Comparison of ENCODE assay signal across 8 mouse cellular contexts in the genomic region with DNA sequence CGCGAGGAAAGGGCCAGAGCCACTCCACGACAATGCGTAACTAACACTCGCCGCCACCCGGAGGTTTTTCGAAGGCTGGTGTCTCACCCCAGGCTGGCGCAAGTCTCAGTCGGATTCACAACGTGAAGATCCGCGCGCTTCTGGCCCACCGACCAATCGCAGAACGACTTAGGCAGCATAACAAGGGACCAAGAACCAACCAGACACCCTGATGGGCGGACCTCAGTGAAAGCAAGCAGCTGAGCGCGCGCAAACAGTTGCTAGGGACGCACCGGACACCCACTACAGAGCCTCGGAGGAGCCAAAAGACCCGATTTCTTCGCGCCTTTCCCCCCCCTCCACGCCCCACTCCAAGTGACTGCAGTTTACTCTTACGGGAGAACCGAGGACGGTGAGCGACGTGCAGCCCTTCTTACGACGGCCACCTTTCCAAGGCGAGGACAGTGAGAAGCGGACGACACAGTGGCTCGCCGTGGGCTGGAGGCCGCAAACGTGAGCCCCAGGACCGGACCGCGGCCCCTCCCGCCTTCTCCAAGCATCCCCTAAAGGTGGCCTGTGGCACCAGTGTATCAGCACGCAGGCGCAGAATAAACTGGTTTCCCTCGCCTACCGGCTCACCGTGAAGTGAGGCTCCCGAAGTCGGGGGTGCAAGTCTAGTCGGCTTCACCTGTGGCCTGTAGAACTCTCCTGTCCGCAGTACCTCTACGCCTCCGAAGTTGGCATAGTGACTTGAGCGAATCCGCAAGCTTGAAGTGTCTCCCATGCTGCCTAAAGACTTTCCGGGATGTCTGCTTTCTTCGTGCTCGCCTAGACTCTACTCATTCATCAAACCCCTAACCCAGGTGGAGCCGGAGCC. TPM values are rescaled to one million over a fixed set of nuclear protein-coding genes. Genes with fewer than 3 reads are reported as not detected.
A peak's percentile ranks its signal among the peaks of the same experiment; 100 is the strongest.
DNase-seq lines count a peak whose midpoint lies in the region; ATAC-seq and TF ChIP-seq lines count a peak whose summit lies in the region.

A gene (plus strand): TSS at position 207 of the 856 bp plus-strand sequence.
A gene (minus strand): TSS at position 835 of the 856 bp plus-strand sequence.

- peak; percentile 96 for DNase-seq in CD4-positive helper T cell, adult 2 months (ENCODE audit: low read depth, low spot score)
- peak; percentile 93 for DNase-seq in brain, embryonic 18.5 days (ENCODE audit: low read depth, low spot score)
- DNase-seq in kidney, postnatal 0 days (ENCODE audit: low spot score) = peak; percentile 98
- DNase-seq in liver, embryonic 11.5 days (ENCODE audit: low spot score) = peak; percentile 98
- peak; percentile 95 for DNase-seq in naive thymus-derived CD4-positive, alpha-beta T cell, adult 2 months (ENCODE audit: low read depth)

- under 1% methylated on average over 63 of the region's 63 CpGs for WGBS in heart, embryonic 12.5 days
- WGBS in kidney, postnatal 0 days = under 1% methylated on average over 63 of the region's 63 CpGs
- WGBS in liver, embryonic 11.5 days = under 1% methylated on average over 63 of the region's 63 CpGs
- under 1% methylated on average over 63 of the region's 63 CpGs for WGBS in stomach, embryonic 14.5 days

- peaks cover 8% of the 10 kb centered on the region for H3K4me1 ChIP-seq in heart, embryonic 12.5 days (replicated peaks)
- H3K4me1 ChIP-seq in kidney, postnatal 0 days (replicated peaks; ENCODE audit: insufficient read depth, low read length) = 0 out of 2 replicates have a peak, but pooled peaks cover 3% of the 10 kb centered on the region
- H3K4me1 ChIP-seq in liver, embryonic 11.5 days (replicated peaks; ENCODE audit: control insufficient read depth, insufficient read depth, low read length) = peaks cover 6% of the 10 kb centered on the region
- peaks cover 11% of the 10 kb centered on the region; the same call in 1 of the 2 replicates for H3K4me1 ChIP-seq in stomach, embryonic 14.5 days (ENCODE audit: control insufficient read depth, insufficient read depth, low read length)

- peak within 1 kb of the TSS; percentile 73 for H3K4me3 ChIP-seq in heart, embryonic 12.5 days
- H3K4me3 ChIP-seq in kidney, postnatal 0 days (replicated peaks; ENCODE audit: low read depth, low read length) = peak within 1 kb of the TSS; percentile 60
- H3K4me3 ChIP-seq in liver, embryonic 11.5 days (ENCODE audit: low read depth, low read length) = peak within 1 kb of the TSS; percentile 94
- peak within 1 kb of the TSS; percentile 93 for H3K4me3 ChIP-seq in stomach, embryonic 14.5 days (ENCODE audit: low read depth, low read length)

- TF ChIP-seq CTCF in kidney, postnatal 0 days (IDR thresholded peaks at IDR 0.05; ENCODE audit: low read depth) = no peak

- peaks cover 16% of the 10 kb centered on the region for H3K36me3 ChIP-seq in heart, embryonic 12.5 days
- 0 out of 2 replicates have a peak, but pooled peaks cover 8% of the 10 kb centered on the region for H3K36me3 ChIP-seq in kidney, postnatal 0 days (ENCODE audit: insufficient read depth, low read length)
- H3K36me3 ChIP-seq in liver, embryonic 11.5 days (ENCODE audit: control insufficient read depth, insufficient read depth, low read length) = peaks cover 8% of the 10 kb centered on the region; the same call in 1 of the 2 replicates
- H3K36me3 ChIP-seq in stomach, embryonic 14.5 days (ENCODE audit: control insufficient read depth, insufficient read depth, low read length) = peaks cover 16% of the 10 kb centered on the region

- H3K4me2 ChIP-seq in heart, embryonic 12.5 days = peak within 1 kb of the TSS; percentile 84
- H3K4me2 ChIP-seq in kidney, postnatal 0 days (ENCODE audit: low read length) = peak within 1 kb of the TSS; percentile 80
- H3K4me2 ChIP-seq in liver, embryonic 11.5 days = peak within 1 kb of the TSS; percentile 67
- peak within 1 kb of the TSS; percentile 79 for H3K4me2 ChIP-seq in stomach, embryonic 14.5 days (replicated peaks; ENCODE audit: low read depth, low read length)

- H3K27me3 ChIP-seq in heart, embryonic 12.5 days (replicated peaks) = no peaks in the 10 kb centered on the region
- no peaks in the 10 kb centered on the region for H3K27me3 ChIP-seq in kidney, postnatal 0 days (ENCODE audit: insufficient read depth, low read length)
- H3K27me3 ChIP-seq in liver, embryonic 11.5 days (replicated peaks; ENCODE audit: control insufficient read depth, insufficient read depth, low read length) = no peaks in the 10 kb centered on the region
- H3K27me3 ChIP-seq in stomach, embryonic 14.5 days (ENCODE audit: control insufficient read depth, insufficient read depth, low read length) = no peaks in the 10 kb centered on the region

- H3K27ac ChIP-seq in heart, embryonic 12.5 days (ENCODE audit: poor library complexity, severe bottlenecking) = peak within 1 kb of the TSS; percentile 53; the same call in 1 of the 2 replicates
- peak within 1 kb of the TSS; percentile 25; the same call in 1 of the 2 replicates for H3K27ac ChIP-seq in kidney, postnatal 0 days
- peak within 1 kb of the TSS; percentile 73 for H3K27ac ChIP-seq in liver, embryonic 11.5 days (ENCODE audit: low read depth, low read length)
- H3K27ac ChIP-seq in stomach, embryonic 14.5 days (ENCODE audit: low read length) = peak within 1 kb of the TSS; percentile 69; the same call in 1 of the 2 replicates

- H3K9ac ChIP-seq in heart, embryonic 12.5 days = peak within 1 kb of the TSS; percentile 85
- peak within 1 kb of the TSS; percentile 61 for H3K9ac ChIP-seq in kidney, postnatal 0 days (ENCODE audit: low read depth, low read length)
- H3K9ac ChIP-seq in liver, embryonic 11.5 days (ENCODE audit: low read depth, low read length) = peak within 1 kb of the TSS; percentile 80
- peak within 1 kb of the TSS; percentile 65 for H3K9ac ChIP-seq in stomach, embryonic 14.5 days (replicated peaks; ENCODE audit: low read depth, low read length)

- ATAC-seq in erythroid progenitor cell, adult 5-6 weeks (replicated peaks; ENCODE audit: low FRiP score, poor library complexity, severe bottlenecking) = peak; percentile 91
- ATAC-seq in heart, embryonic 12.5 days (ENCODE audit: insufficient number of reproducible peaks, low FRiP score) = peak; percentile 94
- peak; percentile 94 for ATAC-seq in kidney, postnatal 0 days (replicated peaks; ENCODE audit: low FRiP score, low read depth)
- ATAC-seq in liver, embryonic 11.5 days (replicated peaks; ENCODE audit: low FRiP score) = peak; percentile 94
- peak; percentile 96 for ATAC-seq in stomach, embryonic 14.5 days (ENCODE audit: insufficient number of reproducible peaks, insufficient read depth, low FRiP score, low read depth)

- no peaks in the 10 kb centered on the region for H3K9me3 ChIP-seq in heart, embryonic 12.5 days (replicated peaks)
- H3K9me3 ChIP-seq in kidney, postnatal 0 days (replicated peaks; ENCODE audit: low read length) = no peaks in the 10 kb centered on the region
- no peaks in the 10 kb centered on the region for H3K9me3 ChIP-seq in liver, embryonic 11.5 days (ENCODE audit: control insufficient read depth, low read length)
- H3K9me3 ChIP-seq in stomach, embryonic 14.5 days (ENCODE audit: control insufficient read depth, low read depth, low read length) = no peaks in the 10 kb centered on the region

RNA-seq across cellular contexts. Expression of the first gene that starts in this region (rescaled TPM):
- 17.6 and 24.5 TPM in 2 replicates for total RNA-seq in erythroid progenitor cell, adult 5-6 weeks (2015; ENCODE audit: low replicate concordance)
- 13.2 and 23.0 TPM in 2 replicates for total RNA-seq in erythroid progenitor cell, adult 5-6 weeks (2017; ENCODE audit: low replicate concordance)
- 59.6 and 65.9 TPM in 2 replicates for polyA plus RNA-seq in heart, embryonic 12.5 days (2016; fragmentation: Nextera tagmentation; extraction: Ambion mirVana)
- 47.9 and 51.4 TPM in 2 replicates for polyA plus RNA-seq in kidney, postnatal 0 days (2015; fragmentation: Nextera tagmentation; extraction: Ambion mirVana)
- polyA plus RNA-seq in liver, embryonic 11.5 days (2014; fragmentation: Nextera tagmentation; extraction: Ambion mirVana) = 63.9 and 79.9 TPM in 2 replicates
- polyA plus RNA-seq in stomach, embryonic 14.5 days (2014; fragmentation: Nextera tagmentation; extraction: Ambion mirVana) = 59.5 and 63.1 TPM in 2 replicates

RNA-seq across cellular contexts. Expression of the second gene that starts in this region (rescaled TPM):
- total RNA-seq in erythroid progenitor cell, adult 5-6 weeks (2015; ENCODE audit: low replicate concordance) = 20.2 and 22.2 TPM in 2 replicates
- total RNA-seq in erythroid progenitor cell, adult 5-6 weeks (2017; ENCODE audit: low replicate concordance) = 29.4 and 40.1 TPM in 2 replicates
- polyA plus RNA-seq in heart, embryonic 12.5 days (2016; fragmentation: Nextera tagmentation; extraction: Ambion mirVana) = 9.8 and 10.8 TPM in 2 replicates
- polyA plus RNA-seq in kidney, postnatal 0 days (2015; fragmentation: Nextera tagmentation; extraction: Ambion mirVana) = 6.0 and 7.2 TPM in 2 replicates
- polyA plus RNA-seq in liver, embryonic 11.5 days (2014; fragmentation: Nextera tagmentation; extraction: Ambion mirVana) = 13.9 and 14.0 TPM in 2 replicates
- polyA plus RNA-seq in stomach, embryonic 14.5 days (2014; fragmentation: Nextera tagmentation; extraction: Ambion mirVana) = 13.7 and 16.4 TPM in 2 replicates

Comparison
In these comparisons a context has a peak if more than half of its experiments do, and no peak if none do; other contexts are left out.
1. Peak in every context shown above with its lines: DNase-seq, ATAC-seq, H3K4me3 ChIP-seq and H3K27ac ChIP-seq.